Mouse (Mus musculus): Measurements from ENCODE around the gene Atp12a.

DNA sequence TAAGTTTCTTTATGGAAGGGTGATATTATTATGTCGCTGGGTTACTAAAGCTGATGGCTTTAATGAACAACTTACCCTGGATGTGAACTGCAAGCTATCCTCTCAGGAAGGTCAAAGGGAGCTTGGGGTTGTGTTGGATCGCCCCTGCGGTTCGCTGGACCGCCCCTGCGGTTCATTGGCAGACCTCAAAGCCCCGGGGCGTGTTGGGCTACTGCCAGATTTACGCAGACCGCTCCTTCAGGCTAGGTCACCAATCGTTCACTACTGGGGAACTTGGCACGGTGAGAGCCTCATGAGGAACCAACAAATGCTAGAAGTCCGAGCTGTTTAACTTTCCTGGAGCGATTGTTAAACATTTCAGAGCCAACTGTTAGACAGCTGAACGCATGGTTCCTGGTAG, 1.8 kb downstream of the Atp12a start:
- TF ChIP-seq CTCF (IDR thresholded peaks at IDR 0.05; ENCODE audit: borderline replicate concordance, extremely low read depth, insufficient read depth, insufficient read length) = no peak
- no peak for TF ChIP-seq POLR2A (IDR thresholded peaks at IDR 0.05; ENCODE audit: borderline replicate concordance, extremely low read depth, insufficient read depth, insufficient read length, poor library complexity, severe bottlenecking)
